8 mouse cellular contexts compared by ENCODE assay signal in genomic region chr5:108460461-108460860, GRCm38 (mm10). TPM values are rescaled to one million over a fixed set of nuclear protein-coding genes. Genes with fewer than 3 reads are reported as not detected.
DNase-seq lines count a peak whose midpoint lies in the region; ATAC-seq and TF ChIP-seq lines count a peak whose summit lies in the region.

No protein-coding gene starts in this region.

- H3K27me3 ChIP-seq in heart, adult 2 months (ENCODE audit: control insufficient read depth, insufficient read depth, low read length) = no peaks in the 10 kb centered on the region
- H3K27me3 ChIP-seq in E14TG2a.4 (ENCODE audit: insufficient read depth, low read length) = peaks cover 26% of the 10 kb centered on the region
- peaks cover 21% of the 10 kb centered on the region for H3K27me3 ChIP-seq in forebrain, embryonic 12.5 days
- peaks cover 13% of the 10 kb centered on the region; the same call in 1 of the 2 replicates for H3K27me3 ChIP-seq in liver, embryonic 13.5 days

- H3K27ac ChIP-seq in heart, adult 2 months = peak overlapping the region; percentile 91
- no peak overlapping the region for H3K27ac ChIP-seq in forebrain, embryonic 12.5 days
- H3K27ac ChIP-seq in liver, embryonic 13.5 days = peak overlapping the region; percentile 13; the same call in 1 of the 2 replicates

- H3K9me3 ChIP-seq in E14TG2a.4 (ENCODE audit: low read length) = no peaks in the 10 kb centered on the region
- H3K9me3 ChIP-seq in forebrain, embryonic 12.5 days = no peaks in the 10 kb centered on the region
- H3K9me3 ChIP-seq in liver, embryonic 13.5 days (replicated peaks) = no peaks in the 10 kb centered on the region

- intact Hi-C loops in heart, adult 2 months (cut with DNase I) = loop anchor here (10.0 kb wide), 2 partner anchors 196 to 556 kb away; partner anchors contain the start of genes Dr1 and Rpl5

- no peak for TF ChIP-seq CTCF in heart, adult 2 months (IDR thresholded peaks at IDR 0.05)
- no peak for TF ChIP-seq CTCF in E14TG2a.4 (conservative IDR thresholded peaks at IDR 0.05; ENCODE audit: low read length)

- H3K79me2 ChIP-seq in heart, adult 2 months (replicated peaks; ENCODE audit: control insufficient read depth, insufficient read depth, low read length) = peaks cover 4% of the 10 kb centered on the region; the same call in 1 of the 2 replicates

- H3K4me3 ChIP-seq in heart, adult 2 months = peak overlapping the region; percentile 83
- peak overlapping the region; percentile 70 for H3K4me3 ChIP-seq in E14TG2a.4 (replicated peaks; ENCODE audit: low read length)
- peak overlapping the region; percentile 89 for H3K4me3 ChIP-seq in forebrain, embryonic 12.5 days (replicated peaks)
- peak overlapping the region; percentile 78 for H3K4me3 ChIP-seq in liver, embryonic 13.5 days (replicated peaks)

- peak overlapping the region; percentile 99 for H3K4me2 ChIP-seq in forebrain, embryonic 12.5 days
- H3K4me2 ChIP-seq in liver, embryonic 13.5 days = peak overlapping the region; percentile 96

- TF ChIP-seq POLR2A in heart, adult 2 months (IDR thresholded peaks at IDR 0.05; ENCODE audit: insufficient read depth, low read depth, low read length) = no peak

- H3K9ac ChIP-seq in heart, adult 2 months (ENCODE audit: low read depth, low read length) = peak overlapping the region; percentile 48
- peak overlapping the region; percentile 99 for H3K9ac ChIP-seq in forebrain, embryonic 12.5 days
- H3K9ac ChIP-seq in liver, embryonic 13.5 days = peak overlapping the region; percentile 92

- ATAC-seq in forebrain, embryonic 12.5 days (ENCODE audit: low FRiP score) = peak; percentile 1; the same call in 1 of the 2 replicates
- no peak for ATAC-seq in liver, embryonic 13.5 days (ENCODE audit: low read depth)
- no peak for ATAC-seq in monocyte, adult 5-6 weeks (replicated peaks; ENCODE audit: insufficient number of reproducible peaks, low FRiP score, low TSS enrichment, poor library complexity, severe bottlenecking)

- H3K36me3 ChIP-seq in heart, adult 2 months (ENCODE audit: control insufficient read depth, insufficient read depth, low read length) = peaks cover 8% of the 10 kb centered on the region
- H3K36me3 ChIP-seq in E14TG2a.4 (ENCODE audit: insufficient read depth, low read length) = 0 out of 2 replicates have a peak, but pooled peaks cover 4% of the 10 kb centered on the region
- H3K36me3 ChIP-seq in forebrain, embryonic 12.5 days (replicated peaks) = no peaks in the 10 kb centered on the region
- no peaks in the 10 kb centered on the region for H3K36me3 ChIP-seq in liver, embryonic 13.5 days

- no peak for DNase-seq in heart, adult 2 months
- no peak for DNase-seq in heart, postnatal 4 days
- no peak for DNase-seq in liver, embryonic 13.5 days
- DNase-seq in gastrocnemius, postnatal 10 days = no peak
- DNase-seq in layer of hippocampus, adult 9-10 months (ENCODE audit: low spot score) = no peak

- 45% methylated on average over 6 of the region's 6 CpGs for whole genome bisulfite sequencing in heart, adult 2 months
- WGBS in forebrain, embryonic 12.5 days = 46% methylated on average over 6 of the region's 6 CpGs
- WGBS in liver, embryonic 13.5 days (ENCODE audit: insufficient replicate concordance) = 44% methylated on average over 6 of the region's 6 CpGs

- peaks cover 16% of the 10 kb centered on the region for H3K4me1 ChIP-seq in heart, adult 2 months (ENCODE audit: control insufficient read depth, insufficient read depth, low read length)
- H3K4me1 ChIP-seq in E14TG2a.4 (replicated peaks; ENCODE audit: low read depth, low read length) = peaks cover 34% of the 10 kb centered on the region
- peaks cover 38% of the 10 kb centered on the region for H3K4me1 ChIP-seq in forebrain, embryonic 12.5 days
- H3K4me1 ChIP-seq in liver, embryonic 13.5 days (replicated peaks) = peaks cover 51% of the 10 kb centered on the region

- TF ChIP-seq EP300 in heart, adult 2 months (IDR thresholded peaks at IDR 0.05; ENCODE audit: insufficient read depth, low read depth, low read length) = no peak

RNA-seq across cellular contexts. Expression of gene Pcgf3, which starts 0.6 kb away (rescaled TPM):
- 10 to 100 TPM; 31.2 to 32.7 TPM for total RNA-seq in heart, adult 2 months (2021)
- 7.5 and 14.8 TPM in 2 replicates for polyA plus RNA-seq in heart, adult 2 months (2012; rRNA removed)
- 10 to 100 TPM; 61.1 to 64.9 TPM for total RNA-seq in heart, postnatal 4 days (2021)
- 36.2 and 36.8 TPM in 2 replicates for polyA plus RNA-seq in forebrain, embryonic 12.5 days (2016; fragmentation: Nextera tagmentation; extraction: Ambion mirVana)
- 5.7 and 7.8 TPM in 2 replicates for polyA plus RNA-seq in liver, embryonic 13.5 days (2015; fragmentation: Nextera tagmentation; extraction: Ambion mirVana)
- total RNA-seq in monocyte, adult 5-6 weeks (2017) = 10.9 to 18.0 TPM (median 12.9 TPM) in 3 replicates
- 10 to 100 TPM; 58.0 to 61.6 TPM for total RNA-seq in gastrocnemius, postnatal 10 days (2021)

RNA-seq across cellular contexts. Expression of gene Mfsd7a, which starts 11.8 kb away (rescaled TPM):
- 1 to 10 TPM; 1.1 to 1.7 TPM for total RNA-seq in heart, adult 2 months (2021)
- 4.5 and 5.3 TPM in 2 replicates for polyA plus RNA-seq in heart, adult 2 months (2012; rRNA removed)
- total RNA-seq in heart, postnatal 4 days (2021) = under 1 TPM; 0.64 to 0.70 TPM
- 0.10 TPM in 1 of 2 replicates, not detected in the other for polyA plus RNA-seq in forebrain, embryonic 12.5 days (2016; fragmentation: Nextera tagmentation; extraction: Ambion mirVana)
- polyA plus RNA-seq in liver, embryonic 13.5 days (2015; fragmentation: Nextera tagmentation; extraction: Ambion mirVana) = 0.07 and 0.15 TPM in 2 replicates
- 0.29 to 0.64 TPM (median 0.49 TPM) in 3 replicates for total RNA-seq in monocyte, adult 5-6 weeks (2017)
- 1 to 10 TPM; 1.9 to 2.6 TPM for total RNA-seq in gastrocnemius, postnatal 10 days (2021)

RNA-seq across cellular contexts. Expression of gene Atp5k, which starts 26.2 kb away (rescaled TPM):
- 1,000 to 10,000 TPM in 1 of 2 experiments, 100 to 1,000 TPM in 1; 914 to 1,090 TPM for total RNA-seq in heart, adult 2 months (2021)
- polyA plus RNA-seq in heart, adult 2 months (2012; rRNA removed) = 320 TPM in 2 replicates
- 100 to 1,000 TPM; 674 to 726 TPM for total RNA-seq in heart, postnatal 4 days (2021)
- 430 and 435 TPM in 2 replicates for polyA plus RNA-seq in forebrain, embryonic 12.5 days (2016; fragmentation: Nextera tagmentation; extraction: Ambion mirVana)
- polyA plus RNA-seq in liver, embryonic 13.5 days (2015; fragmentation: Nextera tagmentation; extraction: Ambion mirVana) = 328 and 358 TPM in 2 replicates
- total RNA-seq in monocyte, adult 5-6 weeks (2017) = 120 to 243 TPM (median 230 TPM) in 3 replicates
- total RNA-seq in gastrocnemius, postnatal 10 days (2021) = 100 to 1,000 TPM; 747 to 903 TPM

Comparison
In these comparisons a context has a peak if more than half of its experiments do, and no peak if none do; other contexts are left out.
1. H3K9ac ChIP-seq: peak in every context shown above with its lines; median percentile 99 in forebrain, embryonic 12.5 days; 92 in liver, embryonic 13.5 days; 48 in heart, adult 2 months.